Mouse (Mus musculus) right cerebral cortex, postnatal 25 days (tissue): ENCODE measurements around the gene 4931408C20Rik.

ENCODE experiments used
- DNase-seq: peaks from one replicate; pipeline ENCODE4 v3.0.0; 2022

Gene 4931408C20Rik

GRCm38 (mm10) chr1:26686842-26687760 lies at the start of gene 4931408C20Rik:
TSS of gene 4931408C20Rik (minus strand) at chr1:26687460.
- peak; percentile 14 for DNase-seq

GRCm38 (mm10) chr1:26687926-26688325 lies 666 bp upstream of the 4931408C20Rik start:
- DNase-seq = no peak

GRCm38 (mm10) chr1:26685952-26686693 lies 1.1 kb downstream of the 4931408C20Rik start:
- no peak for DNase-seq

GRCm38 (mm10) chr1:26685383-26685782 lies 1.9 kb downstream of the 4931408C20Rik start:
- no peak for DNase-seq

- DNase-seq = no peak
These were observed 37.4 kb downstream of the 4931408C20Rik start for GRCm38 (mm10) chr1:26649704-26650388.

GRCm38 (mm10) chr1:26636051-26636450 lies 51.2 kb downstream of the 4931408C20Rik start:
- DNase-seq = no peak
